Mouse (Mus musculus) testis, adult 2 months (tissue): ENCODE results near the gene Dnajc2. TPM values are rescaled to one million over a fixed set of nuclear protein-coding genes. Genes with fewer than 3 reads are reported as not detected.

Experiments used
- H3K27ac ChIP-seq: fragments of 200-500 bp; 2 replicates; pipeline ENCODE4 v1.5.1; 2012; ENCODE audit warnings: low read depth, low read length; ENCODE audit not compliant: control insufficient read depth, insufficient read depth
- H3K27me3 ChIP-seq: fragments of 200-500 bp; 2 replicates; pipeline ENCODE4 v1.6.1; 2012; ENCODE audit warnings: mild to moderate bottlenecking, low read length, moderate library complexity; ENCODE audit not compliant: control insufficient read depth, insufficient read depth
- H3K36me3 ChIP-seq: fragments of 200-500 bp; 2 replicates; pipeline ENCODE4 v1.6.1; 2012; ENCODE audit warnings: mild to moderate bottlenecking, low read length; ENCODE audit not compliant: control insufficient read depth, insufficient read depth
- H3K4me1 ChIP-seq: fragments of 200-500 bp; 2 replicates; pipeline ENCODE4 v1.6.1; 2012; ENCODE audit warnings: low read length; ENCODE audit not compliant: control insufficient read depth, insufficient read depth
- H3K4me3 ChIP-seq: fragments of 200-500 bp; 2 replicates; pipeline ENCODE4 v1.5.1; 2012; ENCODE audit warnings: low read depth, mild to moderate bottlenecking, low read length, moderate library complexity, mixed read lengths; ENCODE audit not compliant: control insufficient read depth
- CTCF ChIP-seq: fragments of 200-500 bp; IDR thresholded peaks from 2 replicates; pipeline ENCODE4 v1.5.1; 2012; ENCODE audit warnings: low read depth, mild to moderate bottlenecking, inconsistent platforms, low read length, moderate library complexity; ENCODE audit not compliant: control insufficient read depth, insufficient read depth, insufficient replicate concordance
- POLR2A ChIP-seq: fragments of 200-500 bp; IDR thresholded peaks from 2 replicates; pipeline ENCODE4 v1.6.1; 2012; ENCODE audit warnings: low read depth, mild to moderate bottlenecking, inconsistent platforms, low read length, moderate library complexity; ENCODE audit not compliant: control insufficient read depth
- polyA plus RNA-seq: library from polyadenylated mRNA; depleted of rRNA; stranded (reverse); fragments of >200 nt; gene quantifications from 2 replicates; pipeline ENCODE4 v1.2.3, GENCODE M21; 2012

Dnajc2 gene
- polyA plus RNA-seq, 1 experiment: 52.7 TPM

GRCm38 (mm10) chr5:21745966-21746365 lies 39.1 kb downstream of the Dnajc2 start:
- H3K4me1 ChIP-seq: no peaks in the 10 kb centered on the region
- peaks cover 3% of the 10 kb centered on the region; the same call in 1 of the 2 replicates for H3K36me3 ChIP-seq
- no peak for TF ChIP-seq POLR2A
- TF ChIP-seq CTCF: no peak
- no peak overlapping the region for H3K27ac ChIP-seq
- H3K4me3 ChIP-seq: no peak overlapping the region
- H3K27me3 ChIP-seq: no peaks in the 10 kb centered on the region

GRCm38 (mm10) chr5:21744651-21745050 lies 40.4 kb downstream of the Dnajc2 start:
- H3K27ac ChIP-seq: no peak overlapping the region
- TF ChIP-seq CTCF (no peak), POLR2A (no peak)
- peaks cover 8% of the 10 kb centered on the region for H3K36me3 ChIP-seq
- no peak overlapping the region for H3K4me3 ChIP-seq
- H3K27me3 ChIP-seq: no peaks in the 10 kb centered on the region
- H3K4me1 ChIP-seq: no peaks in the 10 kb centered on the region

- Histone ChIP-seq H3K27me3 (no peaks in the 10 kb centered on the region), H3K36me3 (peaks cover 9% of the 10 kb centered on the region), H3K4me1 (no peaks in the 10 kb centered on the region), H3K4me3 (no peak overlapping the region), H3K27ac (no peak overlapping the region)
- TF ChIP-seq POLR2A (no peak), CTCF (no peak)
Measured at GRCm38 (mm10) chr5:21743606-21744005, 41.4 kb downstream of the Dnajc2 start.

GRCm38 (mm10) chr5:21739881-21740280 lies 45.2 kb downstream of the Dnajc2 start:
- H3K27ac ChIP-seq: no peak overlapping the region
- peaks cover 14% of the 10 kb centered on the region for H3K4me1 ChIP-seq
- H3K4me3 ChIP-seq: no peak overlapping the region
- peaks cover 7% of the 10 kb centered on the region for H3K36me3 ChIP-seq
- H3K27me3 ChIP-seq: no peaks in the 10 kb centered on the region
- TF ChIP-seq POLR2A (no peak), CTCF (no peak)

GRCm38 (mm10) chr5:21739120-21739519 lies 45.9 kb downstream of the Dnajc2 start:
- no peak for TF ChIP-seq POLR2A
- TF ChIP-seq CTCF: no peak
- Histone ChIP-seq H3K4me3 (no peak overlapping the region), H3K27me3 (no peaks in the 10 kb centered on the region), H3K36me3 (peaks cover 6% of the 10 kb centered on the region), H3K4me1 (peaks cover 14% of the 10 kb centered on the region), H3K27ac (no peak overlapping the region)

- Histone ChIP-seq H3K27ac (no peak overlapping the region), H3K27me3 (no peaks in the 10 kb centered on the region), H3K4me1 (peaks cover 14% of the 10 kb centered on the region), H3K4me3 (peak overlapping the region; percentile 80), H3K36me3 (peaks cover 6% of the 10 kb centered on the region)
- no peak for TF ChIP-seq CTCF
- TF ChIP-seq POLR2A: no peak
Measured at GRCm38 (mm10) chr5:21737620-21738019, 47.4 kb downstream of the Dnajc2 start.

GRCm38 (mm10) chr5:21736956-21737585 lies 48.0 kb downstream of the Dnajc2 start, which contains the start of gene Pmpcb:
TSS of gene Pmpcb (plus strand) at chr5:21737141.
- peak within 1 kb of the TSS; percentile 80 for H3K4me3 ChIP-seq
- TF ChIP-seq CTCF: peak; percentile 95
- peak; percentile 84 for TF ChIP-seq POLR2A
- H3K27me3 ChIP-seq: no peaks in the 10 kb centered on the region
- peaks cover 6% of the 10 kb centered on the region for H3K36me3 ChIP-seq
- peak within 1 kb of the TSS; percentile 7 for H3K27ac ChIP-seq
- peaks cover 14% of the 10 kb centered on the region for H3K4me1 ChIP-seq
